Mouse (Mus musculus): Measurements from ENCODE around the gene Vwde.

Gene Vwde

GRCm38 (mm10) chr6:13224596-13225227, at the start of gene Vwde:
Gene Vwde (minus strand): TSS chr6:13224965.
- no peak for DNase-seq (ENCODE audit: low spot score)

DNA sequence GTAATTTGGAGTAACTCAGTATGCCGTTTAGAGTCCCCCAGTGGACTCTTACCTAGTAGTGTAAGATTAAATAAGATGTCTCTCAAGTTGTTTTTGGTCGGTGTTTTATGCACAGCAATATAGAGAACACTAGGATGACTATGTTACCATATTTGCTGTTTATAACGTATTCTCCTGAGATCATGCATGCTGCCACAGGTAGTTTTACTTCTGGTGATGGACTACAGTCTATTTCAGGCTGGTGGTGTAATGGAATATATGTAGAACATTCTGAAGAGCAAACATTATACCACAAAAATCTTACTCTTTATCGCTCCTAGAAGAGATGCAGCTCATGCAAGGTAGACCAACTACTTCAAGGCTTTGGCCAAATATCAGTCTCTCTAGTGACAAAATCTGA, 30.6 kb upstream of the Vwde start:
- DNase-seq (ENCODE audit: low spot score), result no peak

DNA sequence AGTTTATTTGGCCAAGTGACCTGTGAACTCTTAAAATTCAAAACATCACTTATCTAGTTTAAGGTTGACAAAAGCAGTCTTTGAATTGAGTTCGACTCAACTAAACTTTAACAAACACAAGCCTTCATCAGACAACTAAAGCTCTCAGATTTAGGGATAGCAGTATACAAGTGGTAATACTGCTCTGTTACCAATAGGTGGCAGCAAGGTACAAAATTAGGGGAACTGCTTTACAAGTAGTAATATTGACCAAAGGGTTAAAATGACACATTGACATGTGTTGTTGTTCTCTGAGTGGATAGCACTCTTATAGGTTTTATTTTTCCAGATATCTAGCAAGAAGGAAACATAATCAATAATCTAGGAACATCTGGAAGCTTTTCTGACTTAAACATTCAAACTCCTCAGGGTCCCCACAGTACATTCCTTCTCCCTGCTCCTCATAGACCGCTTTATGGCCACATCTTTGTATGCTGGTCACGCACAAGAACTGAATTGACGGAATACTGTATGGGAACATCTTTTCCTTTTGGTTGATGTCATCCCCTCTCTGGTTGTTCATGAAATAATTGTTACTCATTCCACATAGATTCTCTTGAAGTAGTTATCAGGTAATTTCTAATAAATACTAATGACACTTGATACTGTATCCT, 23.7 kb upstream of the Vwde start:
- DNase-seq (ENCODE audit: low spot score), result no peak

GRCm38 (mm10) chr6:13206157-13206556, 18.6 kb downstream of the Vwde start:
- DNase-seq (ENCODE audit: low spot score), result no peak

DNA sequence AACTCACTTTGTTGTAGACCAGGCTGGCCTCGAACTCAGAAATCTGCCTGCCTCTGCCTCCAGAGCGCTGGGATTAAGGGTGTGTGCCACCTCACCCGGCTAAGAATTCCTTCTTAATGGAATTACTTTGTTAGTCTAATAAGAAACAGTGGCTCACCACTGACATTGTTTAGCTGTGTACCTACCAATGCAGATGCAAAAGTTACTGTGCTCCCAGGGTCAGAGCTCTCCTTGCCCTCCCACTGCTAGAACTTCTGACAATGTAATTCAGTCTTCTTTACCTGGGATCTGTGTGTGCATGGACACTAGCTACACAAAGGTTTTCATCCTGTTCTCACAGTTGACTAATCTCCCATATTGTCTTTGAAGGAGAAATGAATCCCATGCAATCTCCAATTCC, 27.3 kb downstream of the Vwde start:
- no peak for DNase-seq (ENCODE audit: low spot score)

GRCm38 (mm10) chr6:13186836-13187235, 37.9 kb downstream of the Vwde start:
- DNase-seq (ENCODE audit: low spot score), result no peak

- no peak for DNase-seq (ENCODE audit: low spot score)
These were observed 44.7 kb downstream of the Vwde start for GRCm38 (mm10) chr6:13180061-13180460.

GRCm38 (mm10) chr6:13169459-13170150, 55.2 kb downstream of the Vwde start:
- DNase-seq (ENCODE audit: low spot score), result no peak

DNA sequence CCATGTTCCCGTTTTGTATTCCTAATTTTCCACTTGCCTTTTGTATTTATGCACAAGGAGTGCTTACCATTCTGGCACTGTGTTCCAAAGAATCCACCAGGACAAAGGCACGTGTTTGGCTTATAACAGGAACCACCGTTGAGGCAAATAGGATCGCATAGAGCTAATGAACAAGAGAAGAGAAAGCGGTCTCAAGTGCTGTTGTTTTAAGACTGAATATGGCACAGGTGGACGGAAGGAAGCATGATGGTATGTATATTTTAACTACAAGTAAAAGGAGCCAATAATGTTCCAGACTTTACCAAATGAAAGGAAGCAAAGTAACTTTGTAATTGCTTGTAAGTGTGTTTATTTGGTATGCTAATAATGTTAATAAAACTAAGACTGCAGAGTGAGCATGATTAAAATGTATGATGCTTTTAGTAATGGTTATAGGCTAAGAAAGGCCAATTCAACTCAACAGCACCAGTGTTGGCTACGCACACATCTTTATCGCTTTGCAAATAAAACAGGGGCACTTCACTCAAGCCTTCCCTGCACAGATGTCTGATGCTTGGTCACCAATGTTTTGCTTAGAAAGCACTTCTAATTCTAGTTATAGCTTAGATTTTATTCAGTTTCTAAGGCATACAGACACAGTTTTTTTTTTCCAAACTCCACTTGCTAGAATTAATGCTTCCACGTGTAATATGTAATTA, 58.4 kb downstream of the Vwde start:
- DNase-seq (ENCODE audit: low spot score), result no peak

- no peak for DNase-seq (ENCODE audit: low spot score)
These were observed 65.3 kb downstream of the Vwde start for GRCm38 (mm10) chr6:13159437-13159836.

DNA sequence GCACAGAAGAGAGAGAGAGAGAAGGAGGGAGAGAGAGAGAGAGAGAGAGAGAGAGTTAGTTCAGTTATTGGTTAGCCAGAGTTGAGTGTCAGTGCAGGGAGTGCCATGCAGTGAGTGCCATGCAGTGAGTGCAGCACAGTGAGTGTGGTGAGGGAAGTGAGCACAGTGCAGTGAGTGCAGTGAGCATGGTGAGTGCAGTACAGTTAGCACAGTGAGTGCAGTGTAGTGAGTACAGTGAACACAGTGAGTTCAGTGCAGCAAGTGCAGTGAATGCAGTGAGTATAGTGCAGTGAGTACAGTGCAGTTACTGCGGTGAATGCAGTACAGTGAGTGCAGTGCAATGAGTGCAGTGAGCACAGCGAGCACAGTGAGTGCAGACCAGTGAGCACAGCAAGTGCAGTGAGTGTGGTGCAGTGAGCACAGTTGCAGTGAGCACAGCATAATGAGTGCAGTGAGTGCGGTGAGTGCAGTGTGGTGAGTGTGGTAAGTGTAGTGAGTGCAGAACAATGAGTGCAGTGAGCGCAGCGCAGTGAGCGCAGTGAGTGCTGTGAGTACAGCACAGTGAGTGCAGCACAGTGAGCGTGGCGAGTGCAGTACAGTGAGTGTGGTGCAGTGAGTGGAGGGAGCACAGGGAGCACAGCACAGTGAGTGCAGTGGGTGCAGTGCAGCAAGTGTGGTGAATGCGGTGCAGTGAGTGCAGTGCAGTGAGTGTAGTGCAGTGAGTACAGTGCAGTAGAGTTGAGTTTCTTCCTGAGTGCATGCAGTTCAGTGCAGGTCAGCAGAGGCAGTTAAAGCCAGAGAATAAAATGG, 70.7 kb downstream of the Vwde start:
- DNase-seq (ENCODE audit: low spot score), result no peak

DNA sequence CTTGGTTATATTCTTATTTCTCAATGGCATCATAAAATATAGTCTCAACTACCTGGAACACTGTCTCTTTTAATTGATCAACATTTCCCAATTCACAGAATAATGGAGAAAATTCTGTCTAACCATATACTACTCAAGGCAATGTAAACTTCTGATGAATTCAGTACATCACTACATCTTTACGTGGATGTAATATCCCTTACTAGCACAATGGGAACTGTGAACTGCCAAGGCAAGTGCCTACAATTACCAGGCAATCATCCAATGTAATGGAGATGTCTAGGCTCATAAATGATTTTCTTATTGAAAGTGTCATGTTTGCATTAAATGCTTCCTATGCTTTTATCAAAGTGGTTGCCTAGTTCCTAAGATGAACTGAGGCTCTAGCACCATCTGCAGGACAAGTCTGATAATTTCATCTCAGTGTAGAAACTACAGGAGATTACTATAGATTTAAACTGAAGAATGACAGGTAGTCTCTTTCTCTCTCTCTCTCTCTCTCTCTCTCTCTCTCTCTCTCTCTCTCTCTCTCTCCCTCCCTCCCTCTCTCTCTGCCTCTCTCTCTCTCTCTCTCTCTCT, 72.6 kb downstream of the Vwde start:
- DNase-seq (ENCODE audit: low spot score), result peak; percentile 42

- DNase-seq (ENCODE audit: low spot score), result no peak
These were observed 87.5 kb downstream of the Vwde start for GRCm38 (mm10) chr6:13137255-13137654.

DNA sequence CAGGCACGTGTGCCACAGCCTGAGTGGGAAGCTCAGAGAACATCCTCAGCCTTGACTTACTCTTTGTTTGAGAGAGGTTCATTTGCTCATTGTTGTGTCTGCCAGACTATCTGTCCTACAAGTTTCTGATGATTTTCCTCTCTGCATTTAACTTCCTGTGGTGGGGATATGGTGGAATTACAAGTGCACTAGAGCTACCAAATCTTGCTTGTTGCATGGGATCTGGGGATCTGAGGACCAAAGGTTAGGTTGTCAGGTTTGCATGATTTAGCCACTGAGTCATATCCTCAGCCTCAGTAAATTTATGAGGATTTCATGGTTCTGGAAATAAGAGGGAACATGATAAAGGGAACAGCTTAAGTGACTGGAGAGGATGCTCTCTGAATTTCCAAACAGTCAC, 116.1 kb downstream of the Vwde start:
- no peak for DNase-seq (ENCODE audit: low spot score)
